Mouse (Mus musculus): ENCODE measurements at regions not wholly inside any gene's neighbourhood (a gene's known extent, or its start where the extent isn't known, plus 50 kb on each side); places are given as distances from the start of the nearest gene placed in this dataset.
A peak's percentile ranks its signal among the peaks of the same experiment; 100 is the strongest.

DNA sequence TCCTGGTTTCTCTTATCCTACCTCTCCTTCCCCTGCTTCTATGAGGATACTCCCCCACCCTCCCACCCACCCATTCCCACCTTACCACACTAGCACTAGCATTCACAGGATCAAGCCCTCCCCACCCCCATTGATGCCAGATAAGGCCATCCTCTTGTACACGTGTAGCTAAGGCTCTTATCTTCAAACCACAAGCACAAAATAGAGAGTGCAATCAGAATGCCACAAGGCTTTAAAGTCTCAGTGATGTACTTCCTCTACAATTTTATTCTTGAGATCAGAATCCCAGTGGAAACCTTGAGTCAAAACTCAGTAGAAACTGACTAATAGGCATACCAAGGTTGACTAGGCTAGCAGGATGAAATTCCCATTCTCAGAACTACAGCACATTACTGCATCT is 348.4 kb downstream of the Speer2 start:
- DNase-seq (ENCODE audit: low spot score) (no peak), ATAC-seq (replicated peaks; ENCODE audit: insufficient number of reproducible peaks, low FRiP score, low TSS enrichment, low read depth) (no peak)
- Histone ChIP-seq H3K9me3 (replicated peaks; ENCODE audit: control insufficient read depth, low read length) (no peaks in the 10 kb centered on the region), H3K4me1 (ENCODE audit: control insufficient read depth, insufficient read depth, low read length) (no peaks in the 10 kb centered on the region), H3K4me2 (ENCODE audit: low read depth, low read length) (no peak overlapping the region), H3K36me3 (replicated peaks; ENCODE audit: control insufficient read depth, insufficient read depth, low read depth, low read length) (no peaks in the 10 kb centered on the region), H3K27ac (replicated peaks; ENCODE audit: low read depth, low read length) (no peak overlapping the region), H3K27me3 (ENCODE audit: control insufficient read depth, insufficient read depth, low read length) (no peaks in the 10 kb centered on the region), H3K9ac (replicated peaks; ENCODE audit: low read length) (no peak overlapping the region), H3K4me3 (ENCODE audit: low read depth, low read length) (no peak overlapping the region)
- 67% methylated on average over 1 of the region's 1 CpGs for WGBS

DNA sequence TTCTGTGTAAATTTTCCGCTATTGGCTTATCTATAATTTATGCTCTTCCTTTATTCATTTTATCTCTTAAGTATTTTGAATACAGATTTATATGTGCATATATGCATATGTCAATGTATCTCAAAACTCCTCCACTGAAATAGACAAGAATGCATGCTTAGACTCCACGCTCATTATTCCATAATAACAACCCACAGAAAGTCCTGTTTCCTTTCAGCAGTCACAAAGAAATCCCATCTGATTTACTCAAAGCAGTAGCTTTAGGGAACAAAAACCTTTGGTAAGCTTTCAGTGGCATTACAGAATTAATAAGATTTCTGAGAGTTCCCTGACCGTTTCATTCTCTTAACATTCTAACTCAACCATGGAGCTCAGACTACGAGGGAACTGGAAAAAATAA is 386.2 kb downstream of the Speer2 start:
- ATAC-seq (replicated peaks; ENCODE audit: insufficient number of reproducible peaks, low FRiP score, low TSS enrichment, low read depth) (no peak), DNase-seq (ENCODE audit: low spot score) (no peak)
- no peaks in the 10 kb centered on the region for H3K9me3 ChIP-seq (replicated peaks; ENCODE audit: control insufficient read depth, low read length)
- no peaks in the 10 kb centered on the region for H3K36me3 ChIP-seq (replicated peaks; ENCODE audit: control insufficient read depth, insufficient read depth, low read depth, low read length)
- no peak overlapping the region for H3K9ac ChIP-seq (replicated peaks; ENCODE audit: low read length)
- no peaks in the 10 kb centered on the region for H3K4me1 ChIP-seq (ENCODE audit: control insufficient read depth, insufficient read depth, low read length)
- H3K27me3 ChIP-seq (ENCODE audit: control insufficient read depth, insufficient read depth, low read length) = no peaks in the 10 kb centered on the region
- 70% methylated on average over 4 of the region's 4 CpGs for WGBS
- no peak overlapping the region for H3K27ac ChIP-seq (replicated peaks; ENCODE audit: low read depth, low read length)
- no peak overlapping the region for H3K4me2 ChIP-seq (ENCODE audit: low read depth, low read length)
- no peak overlapping the region for H3K4me3 ChIP-seq (ENCODE audit: low read depth, low read length)

DNA sequence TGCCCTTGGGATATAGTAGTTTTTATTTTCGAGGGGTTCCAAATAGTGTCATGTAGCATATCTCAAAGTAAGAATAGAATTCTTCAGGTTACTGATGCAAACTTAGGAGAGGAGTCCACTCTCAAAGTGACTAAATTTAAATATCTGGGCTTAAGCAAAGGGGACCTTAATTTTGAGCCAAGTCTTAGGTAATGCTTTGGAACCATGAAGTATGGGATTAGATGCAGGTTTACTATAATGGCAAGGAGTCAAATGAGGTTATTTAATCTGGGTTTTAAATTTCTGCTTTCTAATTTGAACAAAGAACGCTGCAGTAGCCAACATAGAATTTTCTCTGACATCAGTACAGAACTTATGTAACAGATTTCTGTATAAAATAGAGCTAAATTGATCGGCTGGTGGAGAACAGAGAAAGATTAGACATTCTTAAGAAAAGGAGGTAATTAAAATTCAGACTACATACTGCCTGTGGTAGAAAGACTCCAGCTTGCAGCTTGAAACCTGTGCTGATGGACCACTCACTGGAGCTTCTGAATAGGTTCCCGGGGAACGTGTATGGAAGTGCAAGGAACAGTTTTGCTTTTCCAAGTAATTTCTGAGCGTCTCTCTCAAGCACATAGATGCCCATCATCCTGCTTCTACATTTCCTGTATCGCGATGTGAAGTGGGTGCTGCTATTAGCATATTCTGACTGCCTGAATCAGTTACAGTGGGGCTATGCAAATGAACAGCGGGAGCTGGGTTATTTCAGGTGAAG is 394.3 kb downstream of the Speer2 start:
- H3K36me3 ChIP-seq (replicated peaks; ENCODE audit: control insufficient read depth, insufficient read depth, low read depth, low read length) = no peaks in the 10 kb centered on the region
- no peak overlapping the region for H3K27ac ChIP-seq (replicated peaks; ENCODE audit: low read depth, low read length)
- peak; percentile 6 for DNase-seq (ENCODE audit: low spot score)
- no peaks in the 10 kb centered on the region for H3K9me3 ChIP-seq (replicated peaks; ENCODE audit: control insufficient read depth, low read length)
- H3K9ac ChIP-seq (replicated peaks; ENCODE audit: low read length) = no peak overlapping the region
- H3K27me3 ChIP-seq (ENCODE audit: control insufficient read depth, insufficient read depth, low read length) = no peaks in the 10 kb centered on the region
- no peak overlapping the region for H3K4me3 ChIP-seq (ENCODE audit: low read depth, low read length)
- no peak for ATAC-seq (replicated peaks; ENCODE audit: insufficient number of reproducible peaks, low FRiP score, low TSS enrichment, low read depth)
- H3K4me1 ChIP-seq (ENCODE audit: control insufficient read depth, insufficient read depth, low read length) = no peaks in the 10 kb centered on the region
- H3K4me2 ChIP-seq (ENCODE audit: low read depth, low read length) = no peak overlapping the region
- 36% methylated on average over 9 of the region's 9 CpGs for WGBS

DNA sequence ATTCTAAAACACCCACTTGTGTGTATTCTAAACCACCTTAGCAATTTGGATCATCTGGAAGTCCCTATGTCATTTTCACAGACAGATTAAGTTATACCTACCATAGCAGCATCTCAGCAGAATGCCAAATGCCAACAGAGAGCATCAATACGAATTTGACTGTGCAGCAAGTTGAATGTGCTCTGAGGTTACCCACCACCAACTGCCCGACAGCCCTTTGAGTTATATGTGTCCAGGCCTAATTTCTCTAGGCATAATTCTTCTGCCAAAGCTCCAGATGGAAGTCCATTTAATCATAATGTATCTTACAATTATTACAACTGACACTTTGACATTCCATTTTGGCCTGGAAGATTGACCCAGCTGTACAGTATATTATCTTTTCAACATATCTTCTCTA is 404.4 kb downstream of the Speer2 start:
- Histone ChIP-seq H3K36me3 (replicated peaks; ENCODE audit: control insufficient read depth, insufficient read depth, low read depth, low read length) (no peaks in the 10 kb centered on the region), H3K27me3 (ENCODE audit: control insufficient read depth, insufficient read depth, low read length) (no peaks in the 10 kb centered on the region), H3K9ac (replicated peaks; ENCODE audit: low read length) (no peak overlapping the region), H3K4me3 (ENCODE audit: low read depth, low read length) (no peak overlapping the region), H3K4me1 (ENCODE audit: control insufficient read depth, insufficient read depth, low read length) (no peaks in the 10 kb centered on the region), H3K4me2 (ENCODE audit: low read depth, low read length) (no peak overlapping the region), H3K9me3 (replicated peaks; ENCODE audit: control insufficient read depth, low read length) (no peaks in the 10 kb centered on the region), H3K27ac (replicated peaks; ENCODE audit: low read depth, low read length) (no peak overlapping the region)
- ATAC-seq (replicated peaks; ENCODE audit: insufficient number of reproducible peaks, low FRiP score, low TSS enrichment, low read depth) (no peak), DNase-seq (ENCODE audit: low spot score) (no peak)
- 86% methylated on average over 2 of the region's 2 CpGs for WGBS

DNA sequence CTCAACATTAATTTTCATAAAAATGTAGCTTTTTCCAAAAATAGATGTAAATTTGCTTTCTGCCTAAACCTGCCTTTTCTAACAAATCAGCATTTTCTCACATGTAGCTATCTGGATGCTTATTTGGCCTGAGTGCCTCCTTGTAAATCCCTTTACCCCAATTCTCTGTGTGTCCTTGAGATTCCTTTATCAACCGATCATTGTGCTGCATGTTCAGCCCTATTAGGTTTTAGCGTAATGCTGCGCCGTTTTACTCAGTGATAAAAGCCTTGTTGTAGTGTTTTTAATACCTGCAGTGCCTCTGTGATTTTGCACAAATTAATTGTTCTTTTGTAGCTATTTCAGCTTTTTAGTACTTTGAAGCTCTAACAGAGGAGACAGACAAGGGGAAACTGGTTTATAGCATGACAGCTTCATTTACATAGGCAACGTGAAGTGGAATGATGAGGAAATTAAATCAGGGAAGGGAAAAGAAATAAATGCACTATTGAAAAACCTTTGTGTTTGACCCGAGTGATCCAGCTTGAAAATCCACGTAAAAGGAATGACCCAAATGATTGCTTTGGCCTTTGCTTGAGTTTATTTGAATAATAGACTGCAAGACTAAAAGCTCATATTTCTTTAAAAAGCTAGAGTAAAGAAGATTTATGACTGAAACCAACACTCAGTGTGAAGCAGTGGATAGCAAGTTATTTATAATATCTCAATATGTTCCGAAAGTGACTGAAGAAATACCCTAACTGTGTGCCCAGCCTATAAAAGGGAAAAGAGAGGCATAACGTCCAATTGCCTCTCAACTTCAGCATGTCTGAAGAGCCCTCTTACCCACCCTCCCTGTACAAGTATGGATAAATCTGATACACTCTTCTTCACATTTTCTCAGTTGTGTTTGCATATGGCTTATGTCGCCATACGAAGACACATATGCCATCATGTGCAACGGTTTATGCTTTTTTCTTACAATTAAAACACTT is 438.6 kb downstream of the Speer2 start:
- Histone ChIP-seq H3K4me2 (ENCODE audit: low read depth, low read length) (no peak overlapping the region), H3K27ac (replicated peaks; ENCODE audit: low read depth, low read length) (no peak overlapping the region), H3K4me3 (ENCODE audit: low read depth, low read length) (no peak overlapping the region), H3K9me3 (replicated peaks; ENCODE audit: control insufficient read depth, low read length) (no peaks in the 10 kb centered on the region), H3K27me3 (ENCODE audit: control insufficient read depth, insufficient read depth, low read length) (no peaks in the 10 kb centered on the region), H3K4me1 (ENCODE audit: control insufficient read depth, insufficient read depth, low read length) (no peaks in the 10 kb centered on the region), H3K36me3 (replicated peaks; ENCODE audit: control insufficient read depth, insufficient read depth, low read depth, low read length) (no peaks in the 10 kb centered on the region), H3K9ac (replicated peaks; ENCODE audit: low read length) (no peak overlapping the region)
- WGBS = 73% methylated on average over 12 of the region's 12 CpGs
- no peak for ATAC-seq (replicated peaks; ENCODE audit: insufficient number of reproducible peaks, low FRiP score, low TSS enrichment, low read depth)
- no peak for DNase-seq (ENCODE audit: low spot score)
